Mouse (Mus musculus) embryonic facial prominence, embryonic 14.5 days (tissue): ENCODE data around the gene Arrdc1. TPM values are rescaled to one million over a fixed set of nuclear protein-coding genes. Genes with fewer than 3 reads are reported as not detected.

ENCODE experiments used
- microRNA-seq: library from miRNA; unstranded; fragments of <30 nt; microRNA quantifications from one replicate; pipeline ENCODE4, GENCODE M21; 2016; ENCODE audit warnings: borderline number of aligned reads
- polyA plus RNA-seq: library from polyadenylated mRNA; unstranded; fragments of >200 nt; fragmentation: Nextera tagmentation; extraction: Ambion mirVana; gene quantifications from 2 replicates; pipeline ENCODE4 v1.2.1, GENCODE M21; 2014

The Arrdc1 gene
- polyA plus RNA-seq, 1 experiment from 2014 or later = 28.2 TPM

Small RNAs within 50 kb of the gene (microRNA-seq; reads per million reads assigned to microRNA genes)
- not detected for gene Gm22875

Other genes starting within 250 kb of the Arrdc1 start
- 0.84 and 1.5 TPM in 2 replicates for gene Cacna1b, start 172.1 kb downstream of the Arrdc1 start, polyA plus RNA-seq
- 67.1 and 77.2 TPM in 2 replicates for gene Ehmt1, start 15.6 kb downstream of the Arrdc1 start, polyA plus RNA-seq
- gene Zmynd19, start 14.5 kb upstream of the Arrdc1 start, polyA plus RNA-seq = 18.9 and 20.4 TPM in 2 replicates
- gene Dph7, start 27.1 kb upstream of the Arrdc1 start, polyA plus RNA-seq = 24.1 and 27.6 TPM in 2 replicates
- gene Mrpl41, start 39.8 kb upstream of the Arrdc1 start, polyA plus RNA-seq = 134 and 137 TPM in 2 replicates
- gene Pnpla7, start 40.8 kb upstream of the Arrdc1 start, polyA plus RNA-seq = 8.9 and 9.1 TPM in 2 replicates
- gene Nsmf, start 119.1 kb upstream of the Arrdc1 start, polyA plus RNA-seq = 55.5 and 56.2 TPM in 2 replicates
- 0.22 TPM in 1 of 2 replicates, not detected in the other for gene Entpd8, start 145.1 kb upstream of the Arrdc1 start, polyA plus RNA-seq
- 0.38 and 0.71 TPM in 2 replicates for gene Noxa1, start 159.9 kb upstream of the Arrdc1 start, polyA plus RNA-seq
- gene Nrarp, start 245.5 kb upstream of the Arrdc1 start, polyA plus RNA-seq = 16.5 and 20.9 TPM in 2 replicates